Mouse (Mus musculus) thymus, adult 2 months (tissue): ENCODE data around the gene Dcxr.

Experiments
- CTCF ChIP-seq: fragments of 200-500 bp; IDR thresholded peaks from 2 replicates; pipeline ENCODE4 v1.5.1; 2012; ENCODE audit warnings: mild to moderate bottlenecking, control low read depth, low read length, moderate library complexity, borderline replicate concordance; ENCODE audit not compliant: control insufficient read depth, poor library complexity, insufficient read depth; ENCODE audit errors: extremely low read depth
- POLR2A ChIP-seq: fragments of 200-500 bp; IDR thresholded peaks from 2 replicates; pipeline ENCODE4 v1.6.1; 2012; ENCODE audit warnings: mild to moderate bottlenecking, low read length, control low read depth, moderate library complexity; ENCODE audit not compliant: control insufficient read depth, poor library complexity, insufficient read depth; ENCODE audit errors: extremely low read depth

- TF ChIP-seq CTCF (no peak), POLR2A (no peak)
Observed at GRCm38 (mm10) chr11:120722761-120723382, 4.2 kb downstream of the Dcxr start.
